Mouse (Mus musculus) lung, adult 2 months (tissue): ENCODE data around the gene 9430015G10Rik.

Experiments used
- CTCF ChIP-seq: fragments of 200-500 bp; IDR thresholded peaks from 2 replicates; pipeline ENCODE4 v1.5.1; 2011; ENCODE audit warnings: mild to moderate bottlenecking, low read length, control low read depth; ENCODE audit not compliant: insufficient read depth
- POLR2A ChIP-seq: fragments of 200-500 bp; IDR thresholded peaks from 2 replicates; pipeline ENCODE4 v1.6.1; 2011; ENCODE audit warnings: low read depth, mild to moderate bottlenecking, control low read depth, low read length, borderline replicate concordance; ENCODE audit errors: extremely low read depth

DNA sequence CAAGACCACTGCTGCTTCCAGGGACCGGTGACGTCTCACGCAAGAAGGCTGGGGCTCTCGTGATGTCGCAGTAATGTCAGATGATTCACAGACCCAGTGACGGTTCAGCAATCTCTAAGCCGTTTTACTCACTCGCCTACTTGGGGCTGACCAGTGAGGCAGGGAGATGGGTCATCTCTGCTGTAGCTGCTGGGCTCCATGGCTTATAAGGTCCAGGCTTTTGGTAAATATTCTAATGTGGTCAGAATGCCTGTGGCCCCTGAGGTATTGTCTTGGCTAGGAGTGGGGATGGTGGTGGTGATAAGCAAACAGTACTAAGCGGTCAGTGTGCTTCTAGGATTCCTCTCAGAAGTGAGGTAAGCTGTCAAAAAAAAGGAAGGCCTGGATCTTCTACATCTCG, 21.2 kb downstream of the 9430015G10Rik start:
- TF ChIP-seq CTCF (no peak), POLR2A (no peak)
